33 mouse cellular contexts compared by ENCODE assay signal in genomic region chr13:19204669-19205068, GRCm38 (mm10).
"Had no signal": no experiment of that assay in that cellular context is flagged by ENCODE, and none has a peak within 500 bp of the region (broad histone marks: within the 10 kb centered on the region; RNA-seq: fewer than 3 reads in every experiment).

No protein-coding gene starts in this region.

- ATAC-seq: hindbrain, embryonic 16.5 days; hindbrain, postnatal 0 days; inflammation-experienced regulatory T-cells, adult 6 months; intestine, embryonic 15.5 days; intestine, embryonic 16.5 days; intestine, postnatal 0 days had no signal

- H3K4me3 ChIP-seq: heart, embryonic 12.5 days; heart, embryonic 13.5 days; heart, embryonic 15.5 days; hindbrain, embryonic 10.5 days; hindbrain, embryonic 12.5 days; hindbrain, embryonic 13.5 days; hindbrain, embryonic 15.5 days; intestine, embryonic 15.5 days; kidney, embryonic 15.5 days; left cerebral cortex, adult 2 months had no signal

- H3K27ac ChIP-seq: heart, embryonic 13.5 days; heart, embryonic 15.5 days; hindbrain, embryonic 10.5 days; hindbrain, embryonic 12.5 days; hindbrain, embryonic 13.5 days; hindbrain, embryonic 14.5 days; hindbrain, embryonic 15.5 days; hindbrain, postnatal 0 days; intestine, embryonic 15.5 days; kidney, embryonic 15.5 days; kidney, postnatal 0 days; left cerebral cortex, adult 2 months had no signal

- DNase-seq: heart, postnatal 10 days; heart, postnatal 14 days; heart, postnatal 36 days; heart, postnatal 4 days; kidney, adult 11 months; kidney, adult 18-20 months; kidney, adult 2 months; kidney, adult 8-10 months; kidney, adult 9 months; kidney, postnatal 10 days; kidney, postnatal 14 days; kidney, postnatal 25 days; kidney, postnatal 36 days; kidney, postnatal 4 days; layer of hippocampus, adult 9-11 months; layer of hippocampus, postnatal 36 days had no signal
